11 mouse cellular contexts compared by ENCODE assay signal in the genomic region with DNA sequence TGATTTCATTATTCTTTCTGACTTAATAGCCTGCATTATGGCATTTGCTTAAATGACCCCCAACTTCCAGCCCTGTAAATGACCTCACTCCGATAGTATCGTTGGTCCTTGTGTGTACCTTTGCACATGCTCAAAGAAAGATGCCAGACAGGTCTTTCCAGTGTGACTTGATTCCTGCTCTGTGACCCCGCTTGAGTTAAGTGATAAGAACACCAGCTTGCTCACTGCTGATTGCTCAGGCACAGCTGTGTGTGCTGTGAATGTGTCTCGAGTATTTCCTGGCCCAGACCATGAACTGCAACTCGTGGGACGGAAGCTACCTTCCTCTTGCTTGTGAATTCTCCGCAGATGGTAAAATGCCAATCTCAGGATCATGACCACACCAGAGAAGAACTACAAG. TPM values are rescaled to one million over a fixed set of nuclear protein-coding genes. Genes with fewer than 3 reads are reported as not detected.
DNase-seq lines count a peak whose midpoint lies in the region; ATAC-seq lines count a peak whose summit lies in the region.
"Had no signal": no experiment of that assay in that cellular context is flagged by ENCODE, and none has a peak within 500 bp of the region (broad histone marks: within the 10 kb centered on the region; RNA-seq: fewer than 3 reads in every experiment).

No protein-coding gene starts in this region.

- 36% methylated on average over 7 of the region's 7 CpGs for WGBS in heart, embryonic 16.5 days
- WGBS in embryonic facial prominence, embryonic 10.5 days = 77% methylated on average over 7 of the region's 7 CpGs

- H3K27ac ChIP-seq in heart, embryonic 16.5 days (ENCODE audit: low read length) = peak overlapping the region; percentile 13; the same call in 1 of the 2 replicates
- peak overlapping the region; percentile 32; the same call in 1 of the 2 replicates for H3K27ac ChIP-seq in embryonic facial prominence, embryonic 10.5 days (replicated peaks)

- intact Hi-C loops in heart, postnatal 10 days (cut with DNase I) = loop anchor here (5.0 kb wide), 1 partner anchor 208 kb away; no protein-coding TSS in a partner anchor

- no peak overlapping the region for H3K9ac ChIP-seq in heart, embryonic 16.5 days (ENCODE audit: low read length)

- no peak for ATAC-seq in heart, embryonic 16.5 days (replicated peaks; ENCODE audit: extremely low read depth, insufficient read depth, low FRiP score)
- no peak for ATAC-seq in cerebellum, adult (ENCODE audit: insufficient number of reproducible peaks, low FRiP score, low TSS enrichment)
- ATAC-seq: CD4-positive, CD25-positive, alpha-beta regulatory T cell, adult 4 months; midbrain, embryonic 16.5 days had no signal

- peaks cover 9% of the 10 kb centered on the region for H3K36me3 ChIP-seq in heart, embryonic 16.5 days (ENCODE audit: control insufficient read depth, insufficient read depth)
- H3K36me3 ChIP-seq in embryonic facial prominence, embryonic 10.5 days (replicated peaks) = peaks cover 56% of the 10 kb centered on the region

- no peaks in the 10 kb centered on the region for H3K9me3 ChIP-seq in heart, embryonic 16.5 days (replicated peaks; ENCODE audit: control insufficient read depth, low read length)
- H3K9me3 ChIP-seq in embryonic facial prominence, embryonic 10.5 days = no peaks in the 10 kb centered on the region

- no peaks in the 10 kb centered on the region for H3K27me3 ChIP-seq in heart, embryonic 16.5 days (ENCODE audit: control insufficient read depth, insufficient read depth, low read length)
- no peaks in the 10 kb centered on the region for H3K27me3 ChIP-seq in embryonic facial prominence, embryonic 10.5 days (replicated peaks; ENCODE audit: low read depth, poor library complexity, severe bottlenecking)

- DNase-seq in heart, postnatal 10 days = no peak
- no peak for DNase-seq in embryonic facial prominence, embryonic 10.5 days (ENCODE audit: low spot score)
- peak; percentile 65 for DNase-seq in liver
- DNase-seq in lung, postnatal 4 days = peak; percentile 43 to 58
- no peak for DNase-seq in spleen, postnatal 36 days (ENCODE audit: low spot score in 2 of 2)
- DNase-seq in thymus, postnatal 0 days (ENCODE audit: low spot score) = no peak
- DNase-seq: left cerebral cortex, postnatal 4 days had no signal

- H3K4me2 ChIP-seq in heart, embryonic 16.5 days (ENCODE audit: low read depth, low read length) = no peak overlapping the region

- peaks cover 48% of the 10 kb centered on the region for H3K4me1 ChIP-seq in heart, embryonic 16.5 days (ENCODE audit: control insufficient read depth, insufficient read depth, low read length)
- H3K4me1 ChIP-seq in embryonic facial prominence, embryonic 10.5 days = peaks cover 74% of the 10 kb centered on the region

- no peak overlapping the region for H3K4me3 ChIP-seq in heart, embryonic 16.5 days (ENCODE audit: low read length)
- no peak overlapping the region; the same call in 1 of the 2 replicates for H3K4me3 ChIP-seq in embryonic facial prominence, embryonic 10.5 days

RNA-seq across cellular contexts. Expression of a gene that starts 2.6 kb away (rescaled TPM):
- polyA plus RNA-seq in heart, embryonic 16.5 days (2015; fragmentation: Nextera tagmentation; extraction: Ambion mirVana) = 18.6 and 23.0 TPM in 2 replicates
- 1 to 10 TPM; 3.3 to 3.6 TPM for total RNA-seq in heart, postnatal 10 days (2021)
- 65.1 and 69.1 TPM in 2 replicates for polyA plus RNA-seq in embryonic facial prominence, embryonic 10.5 days (2016; fragmentation: Nextera tagmentation; extraction: Ambion mirVana)
- 40.6 and 53.2 TPM in 2 replicates for polyA plus RNA-seq in thymus, postnatal 0 days (2015; fragmentation: Nextera tagmentation; extraction: Ambion mirVana)

RNA-seq across cellular contexts. Expression of a gene that starts 22.6 kb away (rescaled TPM):
- polyA plus RNA-seq in heart, embryonic 16.5 days (2015; fragmentation: Nextera tagmentation; extraction: Ambion mirVana) = 28.2 and 28.6 TPM in 2 replicates
- 10 to 100 TPM; 31.9 to 33.0 TPM for total RNA-seq in heart, postnatal 10 days (2021)
- 34.0 and 35.6 TPM in 2 replicates for polyA plus RNA-seq in embryonic facial prominence, embryonic 10.5 days (2016; fragmentation: Nextera tagmentation; extraction: Ambion mirVana)
- polyA plus RNA-seq in thymus, postnatal 0 days (2015; fragmentation: Nextera tagmentation; extraction: Ambion mirVana) = 40.4 and 41.0 TPM in 2 replicates

RNA-seq across cellular contexts. Expression of a gene that starts 41.6 kb away (rescaled TPM):
- 3.1 and 3.4 TPM in 2 replicates for polyA plus RNA-seq in heart, embryonic 16.5 days (2015; fragmentation: Nextera tagmentation; extraction: Ambion mirVana)
- 10 to 100 TPM; 12.4 to 13.0 TPM for total RNA-seq in heart, postnatal 10 days (2021)
- polyA plus RNA-seq in embryonic facial prominence, embryonic 10.5 days (2016; fragmentation: Nextera tagmentation; extraction: Ambion mirVana) = 5.0 and 5.4 TPM in 2 replicates
- 5.6 and 7.5 TPM in 2 replicates for polyA plus RNA-seq in thymus, postnatal 0 days (2015; fragmentation: Nextera tagmentation; extraction: Ambion mirVana)

Comparison
In these comparisons a context has a peak if more than half of its experiments do, and no peak if none do; other contexts are left out.
1. DNase-seq: peak in liver (single experiment) and lung, postnatal 4 days (2 of 2); none in heart, postnatal 10 days (0 of 2), embryonic facial prominence, embryonic 10.5 days (single experiment), spleen, postnatal 36 days (0 of 2) and thymus, postnatal 0 days (single experiment).